Mouse (Mus musculus): ENCODE measurements around the gene Ddx19b.
"Not testable (repeated sequence)": the region's sequence is repeated elsewhere in the genome, so short reads cannot be mapped to it uniquely, and the experiment has no call there.

The Ddx19b gene

DNA sequence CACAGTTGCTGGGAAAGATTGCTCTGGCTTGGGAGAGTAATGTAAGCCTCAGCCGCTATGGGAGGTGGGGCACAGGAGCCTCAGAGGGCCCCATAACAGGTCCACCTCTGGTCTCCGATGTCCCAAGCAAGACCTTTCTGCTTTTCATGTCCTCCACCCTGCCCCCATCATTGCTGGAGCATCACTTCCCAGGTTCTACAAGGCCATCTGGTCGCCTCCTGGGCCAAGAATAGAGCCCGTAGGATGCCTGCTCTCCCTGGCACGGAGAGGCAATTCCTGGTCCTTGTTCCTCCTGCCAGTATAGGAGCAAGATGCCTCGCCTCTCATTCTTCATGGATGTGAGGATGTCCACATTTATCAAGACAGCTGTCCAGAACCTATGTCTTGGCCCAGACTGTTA is 71.6 kb downstream of the Ddx19b start:
- no peak for DNase-seq

DNA sequence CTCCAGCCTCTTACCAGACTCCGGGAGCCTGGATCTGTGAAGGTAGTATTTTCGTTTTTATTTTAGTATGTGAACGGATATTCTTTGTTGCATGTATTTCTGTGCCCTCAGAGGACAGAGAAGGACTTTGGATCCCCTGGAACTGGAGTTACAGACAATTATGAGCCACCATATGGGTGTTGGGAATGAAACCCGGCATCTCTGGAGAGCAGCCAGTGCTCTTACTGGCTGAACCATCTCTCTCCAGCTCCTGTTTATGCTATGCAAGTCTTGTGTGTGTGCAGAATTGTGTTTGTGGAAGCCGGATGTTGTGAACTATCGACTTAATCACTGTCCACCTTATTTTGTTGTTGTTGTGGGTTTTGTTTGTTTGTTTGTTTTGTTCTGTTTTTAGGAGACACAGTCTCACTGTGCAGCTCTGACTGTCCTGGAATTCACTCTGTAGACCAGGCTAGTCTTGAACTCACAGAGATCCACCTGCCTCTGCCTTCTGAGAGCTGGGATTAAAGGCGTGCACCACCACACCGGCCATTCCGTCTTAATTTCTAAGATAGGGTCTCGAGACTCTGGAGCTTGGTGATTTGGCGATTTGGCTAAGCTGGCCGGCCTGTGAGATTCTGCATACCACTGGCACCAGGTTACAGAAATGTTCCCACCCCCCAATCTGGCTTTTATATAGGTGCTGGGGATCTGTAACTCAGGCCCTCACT is 72.3 kb downstream of the Ddx19b start:
- no peak for DNase-seq

DNA sequence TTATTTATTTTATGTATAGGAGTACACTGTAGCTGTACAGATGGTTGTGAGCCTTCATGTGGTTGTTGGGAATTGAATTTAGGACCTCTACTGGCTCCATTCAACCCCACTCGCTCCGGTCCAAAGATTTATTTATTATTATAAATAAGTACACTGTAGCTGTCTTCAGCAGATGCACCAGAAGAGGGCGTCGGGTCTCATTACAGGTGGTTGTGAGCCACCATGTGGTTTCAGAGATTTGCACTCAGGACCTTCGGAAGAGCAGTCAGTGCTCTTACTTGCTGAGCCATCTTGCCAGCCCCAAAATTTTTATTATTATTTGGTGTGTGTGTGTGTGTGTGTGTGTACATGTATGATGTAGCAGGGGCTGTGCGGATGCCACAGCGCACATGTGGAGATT is 73.0 kb downstream of the Ddx19b start:
- not testable (repeated sequence) for DNase-seq

DNA sequence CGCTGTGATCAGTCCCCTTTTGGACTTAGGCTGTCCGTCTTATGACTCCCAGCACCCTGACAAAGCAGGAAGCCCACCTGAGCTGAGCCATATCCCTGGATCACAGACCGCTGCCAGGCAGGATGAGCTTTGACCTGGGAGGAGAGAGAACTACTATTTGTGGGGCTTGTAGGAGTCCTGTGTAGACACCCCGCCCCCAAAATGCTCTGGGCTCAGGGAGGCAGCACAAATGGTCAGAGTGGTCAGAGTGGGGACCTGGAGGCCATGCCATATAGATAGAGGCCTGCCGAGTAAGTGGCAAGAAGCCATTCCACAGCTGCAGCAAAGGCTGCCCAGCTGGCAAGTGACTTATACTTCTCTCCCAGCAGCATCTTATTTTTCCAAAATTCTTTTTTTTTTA is 73.4 kb downstream of the Ddx19b start:
- DNase-seq = no peak

DNA sequence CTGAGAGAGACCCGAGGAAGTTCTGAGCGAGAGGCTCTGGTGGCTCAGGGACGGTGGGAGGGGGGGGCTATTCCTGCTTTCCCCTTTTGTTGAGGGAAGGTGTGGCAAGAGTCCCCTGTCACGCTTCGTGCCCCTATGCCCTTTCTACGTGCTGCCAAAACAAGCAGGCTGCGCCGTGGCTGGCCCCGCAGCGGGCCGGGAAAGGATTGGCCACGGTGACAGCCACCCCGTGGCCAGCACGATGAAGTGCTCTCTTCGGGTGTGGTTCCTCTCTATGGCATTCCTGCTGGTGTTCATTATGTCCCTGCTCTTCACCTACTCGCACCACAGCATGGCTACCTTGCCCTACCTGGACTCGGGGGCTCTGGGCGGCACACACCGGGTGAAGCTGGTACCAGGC is 74.1 kb downstream of the Ddx19b start:
- DNase-seq = no peak

DNA sequence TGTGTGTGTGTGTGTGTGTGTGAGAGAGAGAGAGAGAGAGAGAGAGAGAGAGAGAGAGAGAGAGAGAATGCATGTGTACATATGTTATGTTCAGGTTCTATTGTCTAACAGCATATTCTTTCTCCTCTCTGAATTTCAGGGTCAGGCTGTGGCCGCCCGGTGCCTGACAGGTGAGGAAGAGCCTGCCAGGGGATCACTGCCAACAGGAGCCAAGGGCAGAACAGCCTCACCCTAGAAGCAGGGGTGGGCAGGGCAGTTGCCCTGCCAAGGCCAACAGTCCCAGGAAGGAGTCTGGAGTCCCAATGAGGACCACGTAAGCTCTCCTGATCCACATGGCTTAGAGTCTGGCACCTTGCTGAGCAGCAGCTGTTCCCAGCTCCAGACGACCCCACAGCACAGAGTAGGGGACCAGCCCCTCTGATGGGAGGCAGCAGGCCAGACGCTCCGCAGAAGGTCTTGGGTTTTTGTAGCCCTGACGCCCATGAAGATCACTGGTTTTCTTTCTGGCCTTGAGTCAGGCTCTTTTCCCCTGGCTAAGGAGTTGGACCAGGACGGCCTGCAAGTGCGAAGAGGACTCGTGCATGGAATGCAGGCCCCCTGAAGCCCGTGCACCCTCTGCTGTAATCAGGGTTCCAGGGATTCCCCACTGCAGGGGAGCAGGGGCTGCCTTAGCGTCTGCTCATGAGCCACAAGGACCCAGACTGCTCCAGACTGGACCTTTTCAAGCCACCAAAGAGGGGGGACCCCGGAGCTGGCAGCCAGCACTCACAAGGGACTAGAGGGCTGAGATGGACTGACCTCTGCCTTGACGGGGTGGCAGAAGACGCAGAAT is 74.7 kb downstream of the Ddx19b start:
- DNase-seq = no peak

DNA sequence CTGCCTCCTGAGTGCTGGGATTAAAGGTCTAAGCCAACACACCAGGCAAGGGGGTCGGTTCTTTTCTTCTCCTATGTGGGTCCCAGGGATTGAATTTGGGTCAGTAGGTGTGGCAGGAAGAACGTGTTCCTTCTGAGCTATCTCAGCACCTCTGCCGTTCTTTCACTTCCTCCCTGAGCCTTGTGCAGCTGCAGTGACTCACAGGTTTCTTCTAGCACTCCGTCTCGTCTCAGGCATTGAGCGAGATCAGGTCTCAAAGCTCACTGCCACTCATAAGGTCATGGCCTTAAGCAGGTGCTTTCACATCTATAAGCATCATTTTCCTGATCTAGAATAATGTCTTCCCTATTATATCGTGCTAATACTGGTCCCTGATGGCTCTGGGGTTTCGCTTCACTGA is 76.8 kb downstream of the Ddx19b start:
- no peak for DNase-seq

Measured in lung, postnatal 10 days (tissue).